Mouse (Mus musculus) cerebellum, adult 9-10 months (tissue): ENCODE data around the gene Gm10961.

Experiments
- DNase-seq: peaks from one replicate; pipeline ENCODE4 v3.0.0; 2022

Gene Gm10961

DNA sequence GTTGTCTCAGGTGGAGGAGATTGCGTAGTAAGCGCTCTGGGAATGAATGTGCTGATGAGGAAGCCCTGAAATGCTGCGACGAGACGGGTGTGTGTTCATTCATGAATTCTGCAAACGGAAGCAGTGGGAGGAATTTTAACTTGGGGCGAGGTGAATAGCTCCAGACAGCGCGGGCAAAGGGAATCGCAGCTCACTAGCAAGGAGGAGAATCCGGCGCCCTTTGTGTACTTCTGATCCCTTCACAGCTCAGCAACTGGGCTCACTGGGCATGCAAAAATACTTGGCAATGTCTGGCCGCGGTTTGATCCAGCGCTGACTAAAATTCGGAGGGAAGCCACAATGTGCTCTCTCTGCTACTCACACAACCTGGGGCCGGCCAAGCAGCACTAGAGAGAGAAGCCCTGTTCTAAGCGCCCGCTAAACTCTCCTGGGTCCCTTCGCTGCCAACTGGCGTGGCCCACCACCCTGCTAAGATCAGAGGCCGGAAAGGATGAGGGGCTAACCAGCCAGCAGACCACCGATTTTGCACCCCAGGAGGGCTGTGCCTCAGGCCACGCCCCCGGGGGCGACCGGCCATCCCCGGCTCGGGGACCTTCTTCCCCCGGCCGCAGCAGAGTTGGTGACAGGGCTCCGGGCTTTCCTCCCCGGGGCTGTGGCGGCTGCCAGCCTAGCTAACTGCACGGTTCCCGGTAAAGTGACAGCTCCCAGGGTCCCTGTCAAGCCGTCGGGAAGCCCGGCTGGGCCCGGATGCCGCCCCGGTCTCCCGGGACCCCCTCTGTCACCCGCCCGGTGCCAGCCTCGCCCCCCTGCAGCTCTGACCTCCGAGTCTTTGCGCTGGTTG lies at the start of gene Gm10961:
Gene Gm10961, plus strand, starts transcription at position 641 of the 841 bp plus-strand sequence.
- DNase-seq, result no peak

- no peak for DNase-seq
Observed at GRCm38 (mm10) chr3:107582130-107582874, 48.8 kb upstream of the Gm10961 start.

DNA sequence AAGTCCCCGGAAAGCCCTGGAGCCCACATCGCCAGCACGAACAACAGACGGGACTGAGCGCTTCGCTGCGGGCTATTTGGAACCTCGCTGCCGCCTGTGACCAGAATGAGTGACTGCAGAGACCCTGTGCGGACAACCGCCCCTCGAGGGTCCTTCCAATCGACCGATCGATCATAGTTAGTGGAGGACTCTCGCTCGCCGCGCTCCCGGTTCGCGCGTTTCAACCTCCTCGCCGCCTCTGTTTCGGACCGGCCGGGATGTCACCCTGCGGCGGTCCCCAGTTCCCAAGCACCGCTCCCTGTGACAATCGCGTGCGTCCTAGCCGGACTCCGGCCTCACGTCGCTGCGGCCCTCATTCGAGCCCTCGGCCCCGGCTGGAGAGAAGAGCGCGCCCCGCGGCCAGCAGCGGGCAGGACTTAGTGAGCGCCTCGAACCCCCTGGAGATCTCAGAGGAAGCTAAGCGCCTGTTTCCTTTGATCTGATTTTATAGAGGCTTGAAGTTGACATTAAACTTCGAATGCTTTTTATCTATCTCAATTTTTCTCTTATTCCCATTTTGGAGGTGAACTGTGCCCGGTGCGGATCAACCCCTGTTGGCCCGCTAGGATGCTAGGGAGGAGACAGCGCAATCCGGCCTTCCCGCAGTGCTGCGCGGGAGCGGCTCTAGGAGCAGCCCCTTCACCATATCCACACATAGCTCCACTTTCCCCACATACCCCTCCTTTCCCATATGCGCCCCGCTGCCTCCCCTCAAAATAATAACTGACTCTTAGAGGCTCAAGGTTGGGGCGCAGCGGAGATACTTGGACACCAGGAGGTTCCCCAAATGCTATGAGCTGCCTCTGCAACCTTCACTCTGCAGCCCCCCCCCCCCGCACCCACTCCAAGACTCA lies 48.0 kb upstream of the Gm10961 start:
- DNase-seq, result no peak

DNA sequence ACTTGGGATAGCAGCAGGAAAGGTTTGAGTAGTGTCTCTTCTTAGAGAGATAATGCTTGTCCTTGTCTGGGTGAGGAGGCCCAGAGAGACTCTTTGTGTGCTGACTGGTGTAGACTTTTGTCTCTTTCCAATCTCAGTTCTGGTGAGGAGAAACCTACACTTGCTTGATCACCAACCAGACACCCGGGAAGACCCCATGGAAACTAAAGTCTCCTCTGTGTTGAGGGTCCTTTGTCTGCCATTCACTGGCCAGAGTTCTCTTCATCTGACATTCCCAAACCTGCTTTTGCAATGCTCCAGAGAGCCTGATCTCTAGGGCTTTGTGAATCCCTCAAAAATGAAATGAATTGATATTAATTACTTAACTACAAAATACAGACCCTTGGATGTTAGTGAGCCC lies 47.2 kb upstream of the Gm10961 start:
- no peak for DNase-seq

GRCm38 (mm10) chr3:107586504-107586903 lies 44.6 kb upstream of the Gm10961 start:
- DNase-seq, result no peak

- no peak for DNase-seq
Observed at GRCm38 (mm10) chr3:107591612-107592011, 39.5 kb upstream of the Gm10961 start.

GRCm38 (mm10) chr3:107593632-107594031 lies 37.5 kb upstream of the Gm10961 start:
- no peak for DNase-seq

- no peak for DNase-seq
Observed at GRCm38 (mm10) chr3:107594662-107595263, 36.4 kb upstream of the Gm10961 start, which contains the start of gene Alx3. Alx3 (plus strand) TSS chr3:107595031.

GRCm38 (mm10) chr3:107595264-107595937 lies 35.7 kb upstream of the Gm10961 start:
- no peak for DNase-seq

DNA sequence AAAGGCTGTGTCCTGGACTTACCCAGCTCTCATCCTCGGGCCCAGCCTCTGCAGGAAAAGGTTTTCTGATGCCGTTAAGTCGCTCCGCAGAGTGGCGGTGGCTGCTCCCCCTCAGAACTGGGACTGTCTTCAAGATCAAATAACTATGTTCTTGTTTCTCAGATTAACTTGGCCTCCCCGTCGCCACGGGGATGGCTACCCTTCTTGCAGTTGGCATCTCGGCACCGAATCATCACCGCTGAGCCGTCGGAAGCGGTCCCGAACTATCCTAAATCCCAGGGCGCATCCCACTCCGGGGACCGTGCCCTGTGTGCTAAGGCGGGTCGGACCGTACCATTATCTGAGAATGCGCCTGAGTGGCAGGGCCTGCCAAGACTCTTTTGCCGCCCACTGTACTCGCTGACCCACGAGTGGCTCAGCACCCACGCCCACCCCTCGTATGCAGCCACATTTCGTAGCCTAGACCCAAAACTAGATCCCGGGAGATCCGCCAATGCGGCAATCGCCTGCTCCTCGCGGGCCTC lies 35.1 kb upstream of the Gm10961 start:
- DNase-seq, result no peak

GRCm38 (mm10) chr3:107596559-107596958 lies 34.6 kb upstream of the Gm10961 start:
- no peak for DNase-seq

- DNase-seq, result no peak
Observed at GRCm38 (mm10) chr3:107597134-107597533, 34.0 kb upstream of the Gm10961 start.

- DNase-seq, result no peak
Observed at GRCm38 (mm10) chr3:107597586-107598389, 33.3 kb upstream of the Gm10961 start.

DNA sequence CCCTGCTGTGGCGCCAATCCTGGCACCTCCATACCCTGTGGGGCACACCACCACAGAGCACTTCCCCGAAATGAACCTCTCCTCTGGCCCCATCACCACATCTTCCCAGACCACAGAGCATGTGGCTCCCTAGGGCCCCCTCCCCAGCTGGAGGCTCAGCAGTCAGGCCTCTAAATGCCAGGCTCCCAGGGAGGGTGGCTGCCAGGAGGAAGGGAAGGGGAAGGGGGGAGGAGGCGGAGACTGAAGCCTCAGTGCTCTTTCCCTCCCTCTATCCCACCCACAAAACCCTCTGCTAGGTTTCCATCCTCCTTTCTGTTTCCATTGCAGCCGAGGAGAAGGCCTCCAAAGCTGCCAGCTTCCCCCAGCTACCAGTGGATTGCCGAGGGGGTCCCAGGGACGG lies 31.0 kb upstream of the Gm10961 start:
- DNase-seq, result no peak

GRCm38 (mm10) chr3:107605304-107605703 lies 25.8 kb upstream of the Gm10961 start:
- DNase-seq, result peak; percentile 53

GRCm38 (mm10) chr3:107607221-107607620 lies 23.9 kb upstream of the Gm10961 start:
- no peak for DNase-seq

GRCm38 (mm10) chr3:107608808-107609207 lies 22.3 kb upstream of the Gm10961 start:
- DNase-seq, result no peak

DNA sequence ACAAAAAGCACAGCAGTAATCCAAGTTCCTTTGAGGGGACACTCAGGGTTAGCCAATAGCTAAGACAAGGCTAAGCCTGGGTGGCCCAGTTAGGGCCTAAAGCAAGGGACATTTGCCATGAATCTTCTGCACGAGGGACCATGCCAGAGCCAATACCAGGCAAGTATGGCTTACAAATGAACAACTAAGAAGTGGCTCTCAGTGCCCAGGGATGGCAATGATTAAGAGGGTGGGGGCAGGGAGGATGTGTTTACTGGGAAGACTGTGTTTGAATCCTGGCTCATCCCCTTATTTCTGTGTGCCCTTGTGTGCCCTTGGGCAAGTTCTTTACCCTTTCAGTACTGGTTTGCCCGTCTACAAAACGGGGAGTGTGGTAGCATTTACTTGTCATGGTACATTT lies 21.7 kb upstream of the Gm10961 start:
- DNase-seq, result no peak

GRCm38 (mm10) chr3:107611394-107611793 lies 19.7 kb upstream of the Gm10961 start:
- DNase-seq, result no peak

DNA sequence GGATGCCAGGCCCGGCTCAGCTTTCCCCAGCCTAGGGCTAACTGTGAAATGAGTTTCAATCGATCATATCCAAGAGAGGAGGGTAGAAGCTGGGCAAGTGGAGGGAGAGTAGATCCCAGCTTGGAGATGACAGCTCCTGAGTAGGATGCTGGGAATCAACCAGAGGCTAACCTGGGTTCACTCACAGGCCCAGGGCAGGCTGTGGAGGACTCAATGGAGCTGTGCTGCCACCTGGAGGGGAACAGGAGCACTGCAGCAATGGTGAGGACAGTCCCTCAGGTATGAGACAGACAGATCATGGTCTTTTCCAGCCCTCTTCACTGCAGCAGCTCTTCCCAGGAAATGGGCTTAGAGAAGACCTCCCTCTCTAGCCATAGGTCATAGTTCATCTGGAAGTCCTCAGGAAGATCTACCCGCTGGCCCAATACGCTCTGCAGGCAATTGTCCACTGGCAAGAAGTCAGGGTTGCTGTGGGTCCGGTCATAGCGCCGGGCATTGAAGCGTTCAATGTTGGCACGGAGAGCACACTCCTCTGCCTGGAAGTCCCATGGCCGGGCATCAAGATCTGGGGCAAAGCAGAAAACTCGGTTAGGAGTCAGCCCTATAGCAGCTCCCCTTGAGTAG lies 18.1 kb upstream of the Gm10961 start:
- DNase-seq, result peak; percentile 74
